Mouse (Mus musculus): ENCODE measurements around the gene Asb11.

Gene Asb11

DNA sequence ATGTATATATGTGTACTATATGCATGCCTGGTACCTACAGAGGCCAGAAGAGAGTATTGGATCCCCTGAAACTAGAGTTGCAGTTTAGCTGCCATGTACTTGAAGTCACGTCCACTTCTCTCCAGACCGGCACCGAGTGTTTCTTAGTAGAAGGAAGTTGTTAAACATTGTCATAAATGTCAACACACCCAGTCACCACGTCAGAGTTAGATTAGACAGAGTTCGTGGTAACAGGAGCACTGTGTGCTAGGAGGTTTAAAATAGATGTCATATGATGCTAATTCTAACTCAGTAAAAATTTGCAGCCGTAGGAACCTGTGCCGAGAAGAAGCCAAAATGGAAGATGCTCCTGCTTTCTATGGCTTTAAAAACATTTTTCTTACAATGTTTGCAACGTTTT, at the start of gene Asb11:
Gene Asb11 (plus strand): TSS at position 286 of the 400 bp plus-strand sequence.
- no peak for DNase-seq (ENCODE audit: low spot score in 2 of 2)

DNA sequence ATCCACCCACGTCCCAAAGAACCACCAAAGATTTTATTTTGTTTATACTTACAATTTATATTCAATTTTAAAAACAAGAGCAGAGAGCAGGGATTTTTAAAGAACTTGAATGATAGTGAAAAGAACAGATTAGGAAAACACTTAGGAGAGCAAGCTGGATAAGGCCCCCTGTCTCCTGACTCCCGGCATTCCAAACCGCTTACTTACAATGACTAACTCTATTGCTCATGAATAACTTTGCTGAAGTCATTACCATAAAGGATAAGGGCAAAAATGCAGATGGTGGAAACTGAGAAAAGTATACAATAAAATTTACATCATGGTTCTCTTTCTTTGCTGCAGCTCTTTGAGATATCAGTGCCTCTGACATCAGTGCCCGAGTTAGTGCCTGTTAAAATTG, 42.7 kb upstream of the Asb11 start:
- DNase-seq (ENCODE audit: low spot score in 2 of 2) = no peak

DNA sequence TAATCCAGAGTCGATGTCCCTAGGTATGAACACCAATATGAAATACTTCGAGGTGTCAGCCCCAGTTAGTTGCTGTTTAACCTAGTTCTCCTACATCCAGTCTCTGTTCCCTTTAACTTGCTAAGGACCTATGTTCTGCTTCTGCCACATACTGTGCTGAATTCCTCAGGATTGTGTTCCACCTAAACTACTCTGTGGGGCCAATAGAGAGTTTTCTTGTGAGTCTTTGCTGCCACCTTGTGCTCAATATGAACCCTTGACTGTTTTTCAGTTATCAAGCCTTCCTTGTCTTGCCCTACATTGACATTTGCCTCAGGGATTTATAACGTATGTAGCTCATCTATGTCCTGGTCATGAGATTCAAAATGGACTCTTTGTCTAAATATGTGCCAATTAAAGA, 38.3 kb upstream of the Asb11 start:
- DNase-seq (ENCODE audit: low spot score in 2 of 2) = no peak

DNA sequence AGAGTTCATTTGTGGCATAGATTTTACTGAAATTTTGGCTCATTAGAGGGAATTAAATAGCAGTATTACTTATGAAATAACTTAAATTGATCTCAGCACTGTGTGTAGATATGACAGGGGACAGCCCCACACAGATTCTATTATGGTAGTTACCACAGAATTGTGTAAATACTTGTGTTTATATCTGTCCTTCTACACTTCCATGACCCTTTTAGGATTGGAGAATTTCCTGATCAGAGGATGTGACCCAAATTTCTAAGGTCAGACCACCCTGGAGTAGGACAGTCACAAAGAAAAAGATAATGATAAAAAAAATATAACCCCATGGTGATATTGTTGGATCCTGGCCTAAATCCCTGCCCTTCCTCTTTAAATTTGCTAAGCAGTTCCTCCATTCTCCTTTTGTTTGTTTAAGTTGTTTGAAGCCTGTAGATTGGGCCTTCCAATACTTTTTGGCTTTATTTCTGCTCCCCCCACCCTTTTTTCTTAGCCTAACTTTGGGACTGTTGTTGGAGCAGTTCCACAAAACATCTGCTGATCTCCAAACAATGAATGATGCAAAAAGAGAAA, 31.6 kb upstream of the Asb11 start:
- no peak for DNase-seq (ENCODE audit: low spot score in 2 of 2)

DNA sequence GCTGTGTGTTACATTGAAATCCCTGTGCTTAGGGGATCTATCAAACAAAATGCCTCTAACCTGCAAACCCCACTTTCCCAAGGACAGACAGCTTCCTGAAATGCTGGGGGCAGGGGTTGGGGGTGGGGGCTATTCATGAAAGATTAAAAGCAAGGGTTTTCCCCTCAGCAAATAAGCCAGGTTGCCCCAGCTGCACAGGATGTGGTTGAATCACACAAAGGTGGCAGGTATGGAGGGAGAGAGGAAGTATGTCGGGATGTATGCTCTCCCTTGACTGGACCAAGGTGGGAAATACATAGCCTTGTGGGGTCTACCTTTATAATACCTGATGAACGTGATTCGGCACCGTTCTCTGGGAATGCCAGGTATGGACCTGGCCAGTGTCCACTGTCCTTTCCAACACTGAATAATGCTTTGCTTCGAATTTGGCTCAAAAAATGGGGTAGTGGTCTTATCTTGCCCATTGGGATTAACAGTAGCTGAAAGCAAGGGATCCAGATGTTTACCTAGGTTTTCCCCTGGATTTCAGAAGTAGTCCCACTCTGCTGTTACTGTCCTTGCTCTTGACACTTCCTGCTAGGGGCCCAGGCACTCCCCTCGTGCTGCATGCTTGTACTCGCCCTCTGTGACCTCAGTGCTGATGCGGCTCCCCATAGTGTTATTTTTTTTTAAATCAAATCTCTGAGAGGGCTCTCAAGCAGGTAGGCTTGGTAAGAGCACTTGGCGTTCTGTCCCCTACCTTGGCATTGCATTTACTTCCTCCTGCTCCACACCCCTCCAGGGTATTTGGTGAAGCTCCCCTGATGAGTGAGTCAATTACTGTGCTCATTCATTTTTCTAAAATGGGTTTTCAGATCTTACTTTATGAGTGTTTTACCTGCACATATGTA, 30.4 kb upstream of the Asb11 start:
- DNase-seq (ENCODE audit: low spot score in 2 of 2) = no peak

DNA sequence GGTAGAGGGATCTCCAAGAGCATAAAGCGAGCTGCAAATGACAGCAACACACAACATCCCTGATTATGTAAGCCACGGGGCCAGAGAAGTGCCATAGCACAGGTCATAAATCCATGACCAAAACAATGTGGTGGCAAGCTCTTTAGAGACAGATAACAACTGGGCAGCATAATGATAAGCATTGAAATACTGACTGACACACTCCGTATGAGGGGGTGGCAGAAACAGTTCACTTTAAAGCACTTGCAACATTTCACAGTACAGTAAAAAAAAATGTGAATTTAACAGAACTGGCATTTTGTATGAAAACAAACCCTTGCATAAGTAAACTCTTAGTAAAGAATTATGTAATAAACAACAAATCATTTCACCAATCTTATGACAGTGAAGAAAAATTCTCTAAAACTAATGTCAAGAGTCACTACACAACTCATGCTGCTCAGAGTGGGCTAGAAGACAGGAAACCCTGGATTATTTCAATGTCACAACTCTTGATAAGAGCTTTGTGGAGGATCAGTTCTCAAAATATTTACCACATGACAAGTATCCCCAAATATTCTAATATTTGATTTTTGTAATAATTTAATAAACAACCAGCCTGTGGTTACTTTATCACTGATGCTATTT, 28.4 kb upstream of the Asb11 start:
- DNase-seq (ENCODE audit: low spot score in 2 of 2) = no peak

DNA sequence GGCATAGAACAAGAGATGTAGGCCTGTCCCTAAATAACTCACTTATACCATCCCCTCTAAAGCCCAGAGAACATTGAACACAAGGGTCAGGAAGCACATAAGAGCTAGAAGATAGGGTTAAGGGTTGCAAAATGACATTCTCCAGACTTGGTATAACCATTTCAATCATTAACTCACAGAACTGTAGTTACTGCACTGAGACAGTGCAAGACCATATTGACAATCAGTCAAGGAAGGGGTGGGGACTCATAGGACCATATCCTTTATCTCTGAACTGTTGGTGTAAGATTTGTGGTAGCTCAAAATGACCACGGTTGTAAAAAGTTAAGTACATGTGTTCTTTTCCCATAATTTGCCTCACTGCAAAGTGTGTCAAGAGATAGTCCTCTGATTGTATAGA, 26.2 kb upstream of the Asb11 start:
- no peak for DNase-seq (ENCODE audit: low spot score in 2 of 2)

DNA sequence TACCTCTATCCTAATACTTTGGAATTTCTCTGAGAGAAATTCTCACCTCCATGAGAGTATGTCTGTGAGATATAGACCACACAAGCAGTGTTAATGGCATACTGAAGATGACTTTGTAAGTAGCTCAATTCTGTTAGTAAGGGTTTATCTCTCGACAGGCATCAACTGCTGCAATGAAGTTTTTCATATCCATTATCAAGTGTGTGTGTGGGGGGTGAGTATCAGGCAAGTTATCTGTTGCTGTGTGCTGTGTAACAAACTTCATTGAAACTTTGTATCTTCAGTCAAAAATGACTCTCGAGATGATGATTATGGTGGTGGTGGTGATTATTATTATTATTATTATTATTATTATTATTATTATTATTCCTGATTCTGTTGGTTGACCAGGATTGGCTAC, 20.0 kb upstream of the Asb11 start:
- no peak for DNase-seq (ENCODE audit: low spot score in 2 of 2)

DNA sequence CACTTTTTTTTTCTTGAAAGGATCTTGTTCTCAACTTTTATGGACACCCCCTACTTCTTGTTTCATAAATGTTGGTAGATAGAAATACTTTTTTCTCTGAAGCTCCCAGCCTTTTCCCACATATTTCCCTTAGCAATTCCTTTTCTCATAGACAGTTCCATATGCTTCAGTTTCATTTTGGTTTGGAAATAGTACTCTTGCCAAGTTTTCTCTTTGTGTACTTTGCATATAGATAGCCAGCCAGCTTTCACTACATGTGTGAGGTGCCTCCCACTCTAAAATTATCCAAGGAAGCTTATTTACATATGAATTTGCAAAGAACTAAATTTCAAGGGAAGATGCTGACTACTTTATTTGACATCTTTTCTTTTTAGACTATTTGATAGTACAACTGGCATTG, 18.8 kb upstream of the Asb11 start:
- DNase-seq (ENCODE audit: low spot score in 2 of 2) = no peak

DNA sequence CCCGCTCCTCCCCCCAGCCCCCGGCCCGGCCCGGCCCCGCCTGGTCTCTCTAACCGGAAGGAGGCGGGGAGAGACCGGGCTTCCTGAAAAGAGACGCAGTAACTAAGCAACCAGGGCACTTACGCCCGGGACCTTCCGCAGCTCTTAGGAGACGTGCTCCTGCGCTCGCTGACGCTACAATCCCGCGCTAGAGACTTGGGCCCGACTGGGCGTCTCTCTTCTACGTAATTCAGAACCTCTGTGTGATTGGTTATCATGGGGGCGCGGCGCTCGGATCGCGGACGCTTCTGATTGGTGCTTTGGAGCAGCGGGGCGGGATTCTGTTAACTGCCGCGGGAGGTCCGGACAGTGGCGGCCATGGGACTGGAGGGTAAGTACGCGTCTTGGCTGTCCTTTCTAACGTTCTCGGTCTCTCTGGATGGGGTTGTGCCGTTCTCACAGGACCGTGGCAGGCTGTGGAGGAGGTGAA, 17.3 kb upstream of the Asb11 start, which contains the start of gene Piga:
Gene Piga (plus strand): TSS at position 317 of the 469 bp plus-strand sequence.
- DNase-seq (ENCODE audit: low spot score in 2 of 2) = peak; percentile 86 to 87

DNA sequence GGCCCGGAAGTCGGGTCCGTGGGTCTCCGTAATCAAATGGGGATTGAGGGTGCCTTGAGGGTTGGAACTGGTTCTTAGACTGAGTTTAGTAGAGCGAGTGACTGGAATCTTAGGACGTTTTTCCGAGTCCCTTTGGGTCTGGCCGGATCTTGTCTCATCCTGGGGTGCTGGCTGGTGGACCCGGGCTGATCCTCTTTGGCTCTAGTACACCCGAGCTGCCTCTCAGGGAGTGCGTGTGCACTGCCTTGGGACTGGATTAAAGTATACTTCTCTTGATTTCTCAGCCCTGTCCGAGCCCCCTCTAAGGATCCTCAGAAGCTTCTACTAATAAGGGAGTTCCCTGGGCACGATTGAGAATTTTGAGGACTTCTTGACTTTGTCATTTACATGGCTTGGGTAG, 16.8 kb upstream of the Asb11 start:
- DNase-seq (ENCODE audit: low spot score in 2 of 2) = no peak

DNA sequence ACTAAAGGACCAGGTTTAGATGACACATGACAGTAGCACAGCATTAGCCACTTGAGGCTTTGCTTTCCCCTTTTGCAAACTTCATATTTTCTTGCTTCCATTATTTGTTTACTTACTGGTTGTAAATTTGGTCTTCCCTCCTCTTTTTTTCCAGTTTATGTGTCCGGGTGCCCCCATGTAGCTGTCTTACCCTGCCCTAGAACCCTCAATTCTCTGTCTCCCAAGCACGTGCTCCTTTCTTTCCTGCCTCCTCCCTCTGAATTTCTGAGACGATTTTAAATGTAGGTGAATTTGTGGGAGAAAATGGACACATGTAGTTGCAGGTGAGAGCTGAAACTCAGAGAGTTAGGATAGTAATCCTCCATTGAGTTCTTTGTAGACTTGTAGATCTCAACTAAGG, 16.3 kb upstream of the Asb11 start:
- DNase-seq (ENCODE audit: low spot score in 2 of 2) = no peak

DNA sequence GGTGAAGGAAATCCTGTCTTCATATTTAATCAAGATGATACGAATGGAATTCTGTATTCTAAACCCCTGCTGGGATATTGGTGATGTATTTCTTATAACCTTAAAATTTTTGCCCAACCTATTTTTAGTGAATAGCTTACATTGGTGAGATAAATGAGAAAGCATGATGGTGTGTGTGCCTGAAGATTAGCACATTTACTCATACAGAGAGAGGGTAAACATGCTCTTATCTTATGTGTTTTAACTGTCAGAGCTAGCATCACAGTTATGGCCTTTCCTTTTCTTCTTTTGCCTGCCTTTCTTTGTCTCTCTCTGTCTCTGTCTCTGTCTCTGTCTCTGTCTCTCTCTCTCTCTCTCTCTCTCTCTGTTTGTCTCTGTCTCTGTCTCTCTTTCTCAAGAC, 12.0 kb upstream of the Asb11 start:
- DNase-seq (ENCODE audit: low spot score in 2 of 2) = no peak

DNA sequence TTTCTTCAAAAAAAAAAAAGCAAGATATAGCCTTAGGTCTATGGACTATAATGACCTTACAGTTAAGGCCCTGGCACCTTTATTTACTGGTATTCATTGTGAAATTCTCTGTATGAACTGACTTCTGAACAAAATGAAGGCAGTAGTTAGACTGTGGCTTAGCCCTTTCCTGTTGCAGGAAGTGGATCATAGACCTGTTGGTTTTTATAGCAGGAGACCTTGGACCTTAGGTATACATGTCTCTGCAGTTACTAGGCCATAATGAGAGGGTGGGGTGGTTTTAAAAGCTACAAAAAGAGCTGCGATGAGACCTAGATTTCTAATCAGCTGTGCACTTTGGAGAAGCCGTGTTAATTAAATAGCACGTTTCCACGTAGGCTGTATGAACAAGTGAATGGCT, 9.5 kb upstream of the Asb11 start:
- DNase-seq (ENCODE audit: low spot score in 2 of 2) = no peak

DNA sequence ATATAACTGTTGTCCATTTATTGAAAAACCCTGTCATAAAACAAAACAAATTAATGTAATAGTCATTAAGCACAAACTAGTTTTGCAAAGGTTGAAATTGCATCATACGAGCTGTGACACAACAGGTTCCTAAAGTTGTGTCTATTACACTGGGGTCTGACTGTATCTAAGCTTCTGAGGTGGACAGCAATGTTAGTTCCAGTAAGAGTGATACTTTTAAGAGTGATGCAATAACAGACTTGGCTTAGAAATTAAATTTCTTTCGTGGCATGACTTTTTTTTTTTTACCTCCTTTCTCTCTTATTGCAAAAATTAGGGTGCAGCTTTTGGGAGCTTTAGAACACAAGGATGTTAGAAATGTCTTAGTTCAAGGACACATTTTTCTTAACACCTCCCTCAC, 8.6 kb upstream of the Asb11 start:
- DNase-seq (ENCODE audit: low spot score in 2 of 2) = no peak

DNA sequence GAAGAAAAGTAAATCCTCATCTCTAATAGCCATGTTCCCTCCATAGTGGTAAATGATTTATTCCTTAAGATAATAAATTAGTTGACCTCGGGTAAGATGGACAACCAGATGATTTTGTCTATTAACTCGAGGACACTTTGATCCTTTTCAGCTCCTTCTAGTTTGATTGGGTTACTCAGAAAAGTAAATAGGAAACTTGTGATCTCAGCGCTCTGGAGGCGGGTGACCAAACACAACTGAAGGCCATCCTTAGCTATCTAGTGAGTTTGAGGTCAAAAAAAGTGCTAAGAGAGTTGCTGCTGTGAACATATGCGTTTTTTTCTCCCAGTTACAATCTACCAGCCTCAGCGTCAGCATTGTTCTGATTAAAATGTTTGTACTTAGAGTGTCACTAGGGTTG, 6.2 kb upstream of the Asb11 start:
- DNase-seq (ENCODE audit: low spot score in 2 of 2) = no peak

DNA sequence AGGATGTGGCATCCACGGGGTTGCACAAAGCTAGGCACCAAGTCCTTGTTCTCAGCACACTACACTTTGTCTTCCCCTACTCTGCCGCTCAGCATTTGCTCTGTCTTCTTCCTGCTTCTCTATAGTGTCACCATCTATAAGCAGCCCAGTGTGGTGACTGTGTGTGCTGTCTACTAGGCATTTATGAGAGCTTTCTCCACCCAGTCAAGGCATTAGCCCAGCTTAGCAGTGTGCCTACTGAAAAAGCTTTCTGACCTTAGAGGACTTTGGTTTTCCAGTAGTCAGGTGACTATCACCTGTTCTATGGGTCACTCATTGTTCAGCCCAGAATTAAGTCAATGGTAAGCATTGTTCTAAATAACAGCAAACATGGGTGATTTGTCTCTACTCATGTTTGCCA, 5.7 kb upstream of the Asb11 start:
- no peak for DNase-seq (ENCODE audit: low spot score in 2 of 2)

DNA sequence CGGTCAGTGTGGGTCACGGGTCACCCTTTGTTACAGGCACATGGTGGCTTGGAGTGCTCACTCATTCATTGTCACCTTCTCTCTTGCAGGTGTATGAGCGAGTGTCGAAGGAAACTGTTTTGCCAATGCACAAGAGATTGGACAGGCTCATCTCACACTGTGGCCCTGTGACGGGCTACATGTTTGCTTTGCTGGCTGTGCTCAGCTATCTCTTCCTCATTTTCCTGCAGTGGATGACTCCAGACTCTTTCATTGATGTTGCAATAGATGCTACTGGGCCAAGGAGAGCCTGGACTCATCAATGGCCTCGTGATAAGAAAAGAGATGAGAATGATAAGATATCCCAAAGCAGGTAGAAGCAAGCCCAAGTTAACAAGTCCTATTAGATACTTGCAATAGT, 5.3 kb upstream of the Asb11 start:
- no peak for DNase-seq (ENCODE audit: low spot score in 2 of 2)

DNA sequence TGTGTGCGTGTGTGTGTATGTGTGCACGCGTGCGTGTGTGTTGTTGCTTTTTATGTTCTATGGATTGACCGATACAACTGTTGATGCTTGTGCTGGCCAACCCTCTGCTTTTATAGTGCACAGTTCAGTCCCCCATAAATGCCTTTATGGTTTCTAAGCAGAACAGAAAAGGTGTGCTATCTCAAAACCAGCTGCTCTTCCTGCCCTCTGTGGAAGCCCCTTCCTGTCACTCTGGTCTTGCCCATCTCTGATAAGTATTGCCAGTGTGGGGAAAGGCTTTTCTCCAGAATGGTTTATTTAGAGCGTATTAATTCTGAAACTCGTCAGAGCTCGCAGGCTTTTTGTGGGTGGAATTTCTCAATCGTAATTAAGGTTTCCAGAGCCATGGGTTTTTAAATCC, 4.1 kb upstream of the Asb11 start:
- no peak for DNase-seq (ENCODE audit: low spot score in 2 of 2)

DNA sequence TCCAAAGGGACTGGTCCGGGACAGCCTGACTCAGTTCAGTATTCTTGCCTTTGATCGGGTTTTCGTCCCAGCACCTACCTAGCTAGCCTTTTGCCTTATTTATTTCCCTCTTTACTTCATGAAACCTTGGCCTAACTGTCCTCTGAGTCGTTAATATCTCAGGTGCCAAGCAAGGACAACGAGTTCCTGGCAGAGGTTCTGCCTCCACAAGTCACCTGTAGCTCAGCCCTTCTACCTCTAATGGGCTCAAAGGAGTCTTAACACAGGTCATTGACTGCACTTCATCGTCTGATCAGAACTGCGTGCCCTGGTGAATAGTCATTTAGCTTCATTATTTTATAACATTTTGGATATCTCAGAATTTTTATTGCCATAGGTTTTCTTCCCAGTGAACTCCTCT, 2.7 kb downstream of the Asb11 start:
- DNase-seq (ENCODE audit: low spot score in 2 of 2) = no peak

DNA sequence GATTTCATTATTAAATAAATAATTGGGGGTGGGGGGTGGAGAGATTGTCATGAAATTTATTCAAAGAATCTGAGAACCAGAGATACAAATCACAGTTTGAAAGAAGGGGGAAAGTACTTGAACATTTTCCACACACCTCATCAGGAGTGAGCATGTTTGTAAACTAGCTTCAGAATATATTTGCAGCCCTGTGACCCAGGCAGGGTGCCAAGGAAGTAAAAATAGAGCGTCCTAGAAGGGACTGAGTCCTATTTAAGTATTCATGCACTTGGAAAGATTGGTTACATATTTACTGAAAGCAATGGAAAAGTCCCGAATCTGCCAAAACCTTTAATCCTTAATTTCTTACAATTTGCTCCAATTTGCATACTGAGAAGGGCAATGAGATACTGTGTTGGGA, 3.3 kb downstream of the Asb11 start:
- no peak for DNase-seq (ENCODE audit: low spot score in 2 of 2)

DNA sequence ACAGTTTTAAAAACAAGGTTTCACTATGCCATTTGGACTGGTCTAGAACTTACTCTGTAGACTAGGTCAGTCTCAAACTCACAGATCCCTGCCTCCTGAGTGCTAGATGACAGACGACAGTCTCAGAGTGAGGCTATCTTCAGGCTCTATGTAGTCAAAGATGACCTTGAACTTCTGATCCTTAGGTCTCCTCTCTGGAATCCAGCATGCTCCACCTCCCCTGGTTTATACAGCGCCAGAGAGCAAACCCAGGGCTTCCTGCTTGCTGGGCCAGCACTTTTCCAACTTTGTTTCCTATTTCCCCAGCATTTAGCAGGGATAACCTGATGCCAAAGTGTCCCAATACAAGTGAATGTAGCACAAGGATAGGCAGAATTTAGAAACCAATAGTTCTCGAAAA, 3.9 kb downstream of the Asb11 start:
- DNase-seq (ENCODE audit: low spot score in 2 of 2) = no peak

DNA sequence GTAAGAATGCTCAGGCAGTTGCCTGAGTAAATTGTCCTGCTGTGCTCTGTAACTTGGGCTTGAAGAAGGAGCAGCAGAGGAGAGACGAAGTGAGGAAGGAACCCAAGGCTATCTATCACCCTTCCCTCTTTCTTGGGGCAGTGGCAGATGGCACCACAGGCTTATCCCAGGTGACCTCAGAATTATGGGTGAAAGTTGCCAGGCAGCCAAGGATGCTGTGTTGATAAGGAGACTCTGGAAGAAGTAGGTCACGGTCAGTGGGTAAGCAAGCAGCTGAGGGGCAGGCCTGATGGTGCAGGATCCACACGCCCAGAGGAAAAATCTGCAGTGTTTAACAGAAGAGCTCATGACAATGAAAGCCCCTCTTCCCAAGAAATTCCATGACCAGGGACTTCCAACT, 4.5 kb downstream of the Asb11 start:
- DNase-seq (ENCODE audit: low spot score in 2 of 2) = no peak

All from urinary bladder, postnatal 4 days (tissue).